9 mouse cellular contexts compared by ENCODE assay signal in genomic region chr1:167231612-167232283, GRCm38 (mm10). TPM values are rescaled to one million over a fixed set of nuclear protein-coding genes. Genes with fewer than 3 reads are reported as not detected.
A peak's percentile ranks its signal among the peaks of the same experiment; 100 is the strongest.
DNase-seq lines count a peak whose midpoint lies in the region; ATAC-seq and TF ChIP-seq lines count a peak whose summit lies in the region.
"Had no signal": no experiment of that assay in that cellular context is flagged by ENCODE, and none has a peak within 500 bp of the region (broad histone marks: within the 10 kb centered on the region; RNA-seq: fewer than 3 reads in every experiment).

No protein-coding gene starts in this region.

- H3K4me3 ChIP-seq in liver, embryonic 14.5 days (ENCODE audit: insufficient read depth in 1 of 2, low read depth in 2 of 2, low read length in 2 of 2) = no peak overlapping the region
- H3K4me3 ChIP-seq in liver, embryonic 12.5 days = no peak overlapping the region
- no peak overlapping the region for H3K4me3 ChIP-seq in kidney, adult 2 months (ENCODE audit: insufficient read depth, low read depth, low read length)
- H3K4me3 ChIP-seq: limb, embryonic 13.5 days had no signal

- no peak overlapping the region for H3K4me2 ChIP-seq in liver, embryonic 14.5 days (ENCODE audit: low read depth)
- H3K4me2 ChIP-seq in liver, embryonic 12.5 days = no peak overlapping the region
- H3K4me2 ChIP-seq: limb, embryonic 13.5 days had no signal

- H3K9me3 ChIP-seq in liver, embryonic 14.5 days (ENCODE audit: control insufficient read depth, low read length) = no peaks in the 10 kb centered on the region
- no peaks in the 10 kb centered on the region for H3K9me3 ChIP-seq in liver, embryonic 12.5 days (replicated peaks)
- H3K9me3 ChIP-seq: limb, embryonic 13.5 days had no signal

- ATAC-seq in liver, embryonic 14.5 days (ENCODE audit: insufficient read depth) = no peak
- no peak for ATAC-seq in liver, embryonic 12.5 days

- TF ChIP-seq CTCF in liver, embryonic 14.5 days (IDR thresholded peaks at IDR 0.05; ENCODE audit: low read depth) = 0 out of 2 replicates have a peak, but pooled peaks have one; percentile 18
- TF ChIP-seq CTCF in kidney, adult 2 months (conservative IDR thresholded peaks at IDR 0.05; ENCODE audit: insufficient read depth, insufficient read length, low read depth, low read length) = no peak

- H3K36me3 ChIP-seq in liver, embryonic 14.5 days (replicated peaks; ENCODE audit: control insufficient read depth, insufficient read depth, low read depth) = peaks cover 5% of the 10 kb centered on the region
- peaks cover 97% of the 10 kb centered on the region for H3K36me3 ChIP-seq in liver, embryonic 12.5 days
- H3K36me3 ChIP-seq in kidney, adult 2 months (ENCODE audit: control insufficient read depth, insufficient read depth, low read length) = no peaks in the 10 kb centered on the region

- no peaks in the 10 kb centered on the region for H3K4me1 ChIP-seq in liver, embryonic 14.5 days (replicated peaks; ENCODE audit: control insufficient read depth in 2 of 2, insufficient read depth in 2 of 2, low read length in 1 of 2)
- H3K4me1 ChIP-seq in liver, embryonic 12.5 days = peaks cover 6% of the 10 kb centered on the region; the same call in 1 of the 2 replicates
- no peaks in the 10 kb centered on the region for H3K4me1 ChIP-seq in kidney, adult 2 months (ENCODE audit: control insufficient read depth, insufficient read depth, low read length)

- DNase-seq in cerebellum, postnatal 14 days = peak; percentile 69 to 85
- no peak for DNase-seq in cerebellum, adult 11 months
- no peak for DNase-seq in liver, embryonic 14.5 days (ENCODE audit: low read depth in 3 of 3, low spot score in 3 of 3)
- DNase-seq in adrenal gland, postnatal 14 days = peak; percentile 73
- peak; percentile 59 to 60 for DNase-seq in lung, postnatal 4 days
- DNase-seq in kidney, adult 18-20 months = no peak
- DNase-seq in kidney, adult 2 months = no peak

- no peaks in the 10 kb centered on the region for H3K27me3 ChIP-seq in liver, embryonic 14.5 days (ENCODE audit: control insufficient read depth, insufficient read depth, low read length)
- H3K27me3 ChIP-seq in liver, embryonic 12.5 days (replicated peaks) = no peaks in the 10 kb centered on the region
- H3K27me3 ChIP-seq in kidney, adult 2 months (replicated peaks; ENCODE audit: control insufficient read depth, insufficient read depth, low read length) = no peaks in the 10 kb centered on the region
- H3K27me3 ChIP-seq: limb, embryonic 13.5 days had no signal

- H3K27ac ChIP-seq in liver, embryonic 14.5 days = no peak overlapping the region
- H3K27ac ChIP-seq in liver, embryonic 12.5 days = no peak overlapping the region
- H3K27ac ChIP-seq in kidney, adult 2 months (ENCODE audit: insufficient read depth, low read depth, low read length) = no peak overlapping the region
- H3K27ac ChIP-seq: limb, embryonic 13.5 days had no signal

- no peak for TF ChIP-seq EP300 in liver, embryonic 14.5 days (IDR thresholded peaks at IDR 0.05; ENCODE audit: low read depth)

- no peak overlapping the region for H3K9ac ChIP-seq in liver, embryonic 14.5 days (replicated peaks)
- H3K9ac ChIP-seq in liver, embryonic 12.5 days = no peak overlapping the region
- H3K9ac ChIP-seq: limb, embryonic 13.5 days had no signal

- 76% methylated on average over 17 of the region's 17 CpGs for WGBS in liver, embryonic 14.5 days (ENCODE audit: insufficient replicate concordance)
- 78% methylated on average over 17 of the region's 17 CpGs for WGBS in liver, embryonic 12.5 days (ENCODE audit: insufficient replicate concordance)
- 77% methylated on average over 17 of the region's 17 CpGs for WGBS in kidney, adult 2 months

- no peak for TF ChIP-seq POLR2A in kidney, adult 2 months (IDR thresholded peaks at IDR 0.05; ENCODE audit: low read depth, low read length)

RNA-seq across cellular contexts. Expression of gene Uck2, which starts 53.4 kb away (rescaled TPM):
- 15.3 and 17.6 TPM in 2 replicates for polyA plus RNA-seq in liver, embryonic 14.5 days (2012; rRNA removed)
- polyA plus RNA-seq in liver, embryonic 14.5 days (2014; fragmentation: Nextera tagmentation; extraction: Ambion mirVana) = 42.6 and 43.4 TPM in 2 replicates
- 102 and 103 TPM in 2 replicates for polyA plus RNA-seq in liver, embryonic 12.5 days (2016; fragmentation: Nextera tagmentation; extraction: Ambion mirVana)
- total RNA-seq in adrenal gland, postnatal 14 days (2021) = 65.8 and 74.6 TPM in 2 replicates
- polyA plus RNA-seq in kidney, adult 2 months (2012; rRNA removed) = 12.8 and 17.5 TPM in 2 replicates

Comparison
In these comparisons a context has a peak if more than half of its experiments do, and no peak if none do; other contexts are left out.
1. DNase-seq: peak in cerebellum, postnatal 14 days (2 of 2), adrenal gland, postnatal 14 days (single experiment) and lung, postnatal 4 days (2 of 2); none in cerebellum, adult 11 months (single experiment), liver, embryonic 14.5 days (0 of 3), kidney, adult 18-20 months (single experiment) and kidney, adult 2 months (single experiment).